Mouse (Mus musculus) E14TG2a.4 (cell line): Measurements from ENCODE around the gene Tnni3k.

Experiments used
- H3K27me3 ChIP-seq: 2 replicates; pipeline ENCODE4 v1.6.1; 2014; ENCODE audit warnings: low read length, control low read depth; ENCODE audit not compliant: insufficient read depth
- H3K36me3 ChIP-seq: 2 replicates; pipeline ENCODE4 v1.6.1; 2014; ENCODE audit warnings: low read length, control low read depth; ENCODE audit not compliant: insufficient read depth
- H3K4me1 ChIP-seq: replicated peaks from 2 replicates; pipeline ENCODE4 v1.6.1; 2014; ENCODE audit warnings: low read depth, low read length, control low read depth
- H3K4me3 ChIP-seq: replicated peaks from 2 replicates; pipeline ENCODE4 v1.5.1; 2014; ENCODE audit warnings: mild to moderate bottlenecking, low read length
- H3K9me3 ChIP-seq: 2 replicates; pipeline ENCODE4 v1.6.1; 2014; ENCODE audit warnings: low read length, control low read depth
- CTCF ChIP-seq: conservative IDR thresholded peaks from 2 replicates; pipeline ENCODE4 v1.5.1; 2014; ENCODE audit warnings: low read length
- NANOG ChIP-seq: IDR thresholded peaks from 2 replicates; pipeline ENCODE4 v1.6.1; 2014; ENCODE audit warnings: borderline replicate concordance, low read length, mixed read lengths
- POU5F1 ChIP-seq: IDR thresholded peaks from 2 replicates; pipeline ENCODE4 v1.6.1; 2014; ENCODE audit warnings: low read length, borderline replicate concordance

The Tnni3k gene

DNA sequence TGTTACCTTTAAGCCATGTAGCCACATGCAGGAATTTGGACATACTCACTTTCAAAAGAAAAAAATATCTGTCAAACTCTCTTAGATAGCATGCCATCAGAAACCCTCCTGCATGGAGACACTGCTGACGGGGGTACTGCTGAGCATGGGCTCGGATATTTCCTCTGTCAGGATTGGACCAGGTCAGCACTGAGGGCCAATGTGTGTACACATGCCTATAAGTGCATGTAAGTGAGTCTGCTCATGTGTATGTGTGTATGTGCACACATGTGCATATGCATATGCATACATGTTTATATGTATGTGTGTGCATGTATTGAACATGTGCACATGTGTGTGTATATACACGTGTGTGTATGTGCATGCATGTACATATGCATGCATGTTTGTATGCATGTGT, 267.6 kb downstream of the Tnni3k start:
- H3K4me1 ChIP-seq = no peaks in the 10 kb centered on the region
- H3K36me3 ChIP-seq = no peaks in the 10 kb centered on the region
- H3K4me3 ChIP-seq = no peak overlapping the region
- H3K9me3 ChIP-seq = peaks cover 11% of the 10 kb centered on the region; the same call in 1 of the 2 replicates
- no peak for TF ChIP-seq CTCF
- no peak for TF ChIP-seq POU5F1
- TF ChIP-seq NANOG = no peak
- no peaks in the 10 kb centered on the region for H3K27me3 ChIP-seq

DNA sequence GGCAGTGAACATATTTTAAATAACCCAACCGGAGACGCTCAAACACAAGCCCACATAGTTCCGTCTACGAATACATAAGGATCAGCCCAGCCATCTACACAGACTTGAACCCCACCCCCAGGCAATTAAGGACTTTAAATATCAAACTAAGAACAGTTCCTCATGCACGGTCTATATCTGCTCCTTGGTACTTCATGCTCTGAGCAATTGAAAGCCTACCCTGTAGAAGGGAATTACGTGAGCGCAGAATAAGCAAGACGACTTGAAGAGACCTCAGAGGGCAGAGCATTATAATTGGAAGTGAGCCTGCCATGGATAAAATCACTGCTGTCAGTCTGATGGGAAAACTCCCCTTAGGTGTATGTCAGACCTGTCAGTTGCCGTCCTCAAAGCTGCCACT, 268.9 kb downstream of the Tnni3k start:
- Histone ChIP-seq H3K4me1 (no peaks in the 10 kb centered on the region), H3K4me3 (no peak overlapping the region), H3K27me3 (0 out of 2 replicates have a peak, but pooled peaks cover 3% of the 10 kb centered on the region), H3K36me3 (no peaks in the 10 kb centered on the region), H3K9me3 (peaks cover 11% of the 10 kb centered on the region; the same call in 1 of the 2 replicates)
- TF ChIP-seq POU5F1 (no peak), CTCF (no peak), NANOG (no peak)

DNA sequence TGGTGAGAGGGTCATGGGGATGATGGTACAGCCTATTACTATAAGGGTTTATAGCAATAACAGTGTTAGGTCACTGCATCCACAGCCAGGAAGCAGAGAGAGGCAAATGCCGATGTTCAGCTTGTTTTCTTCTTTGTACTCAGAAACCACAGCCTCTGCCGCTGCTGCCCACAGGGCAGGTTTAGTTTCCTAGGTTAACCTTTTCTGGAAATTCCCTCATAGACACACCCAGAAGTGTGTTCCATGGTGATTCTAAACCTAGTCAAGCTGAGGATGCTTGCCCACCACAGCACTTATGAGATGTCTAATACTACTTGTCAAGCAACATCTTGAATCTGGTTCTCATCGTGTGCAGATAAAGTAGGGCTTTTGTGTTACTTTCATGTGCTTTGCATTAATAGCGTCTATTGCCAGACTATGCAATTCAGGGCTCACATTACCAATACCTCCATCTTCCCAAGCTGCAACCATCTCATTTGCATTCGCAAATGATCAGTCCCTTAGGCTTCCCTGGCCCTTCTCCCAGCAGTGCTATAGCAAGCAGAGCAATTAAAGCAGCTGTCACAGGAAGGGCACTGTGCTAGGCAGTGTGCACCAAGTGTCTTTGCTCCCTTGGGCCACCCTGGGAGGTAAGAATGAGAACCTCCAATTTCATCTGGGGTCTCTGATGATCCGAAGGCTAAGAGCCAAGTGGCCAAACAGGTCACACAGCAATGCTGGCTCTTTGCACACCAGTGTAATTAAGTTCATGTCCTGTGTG, 276.2 kb downstream of the Tnni3k start:
- Histone ChIP-seq H3K4me1 (peaks cover 33% of the 10 kb centered on the region), H3K4me3 (no peak overlapping the region), H3K36me3 (no peaks in the 10 kb centered on the region), H3K9me3 (no peaks in the 10 kb centered on the region), H3K27me3 (0 out of 2 replicates have a peak, but pooled peaks cover 3% of the 10 kb centered on the region)
- TF ChIP-seq POU5F1 (no peak), NANOG (no peak), CTCF (no peak)

DNA sequence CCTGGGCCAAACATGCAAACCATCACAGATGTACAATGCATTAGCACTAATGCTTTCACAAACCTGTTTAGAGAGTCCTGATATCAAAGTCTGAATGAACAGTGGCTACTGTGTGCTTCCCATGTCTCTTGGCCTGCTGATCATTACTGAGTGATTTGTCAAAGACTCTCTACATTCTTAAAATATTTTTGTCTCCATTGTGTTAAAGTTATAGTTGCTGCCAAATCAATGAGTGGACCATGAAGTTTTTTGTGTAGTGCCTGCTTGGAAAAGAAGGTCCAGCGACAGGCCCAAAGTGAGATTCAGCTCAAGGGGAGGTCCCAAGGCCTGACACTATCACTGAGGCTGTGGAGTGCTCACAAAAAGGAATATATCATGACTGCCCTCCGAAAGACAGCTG, 283.6 kb downstream of the Tnni3k start:
- no peaks in the 10 kb centered on the region for H3K27me3 ChIP-seq
- H3K4me1 ChIP-seq = peaks cover 12% of the 10 kb centered on the region
- TF ChIP-seq CTCF (no peak), POU5F1 (no peak), NANOG (no peak)
- H3K4me3 ChIP-seq = no peak overlapping the region
- H3K36me3 ChIP-seq = no peaks in the 10 kb centered on the region
- no peaks in the 10 kb centered on the region for H3K9me3 ChIP-seq

DNA sequence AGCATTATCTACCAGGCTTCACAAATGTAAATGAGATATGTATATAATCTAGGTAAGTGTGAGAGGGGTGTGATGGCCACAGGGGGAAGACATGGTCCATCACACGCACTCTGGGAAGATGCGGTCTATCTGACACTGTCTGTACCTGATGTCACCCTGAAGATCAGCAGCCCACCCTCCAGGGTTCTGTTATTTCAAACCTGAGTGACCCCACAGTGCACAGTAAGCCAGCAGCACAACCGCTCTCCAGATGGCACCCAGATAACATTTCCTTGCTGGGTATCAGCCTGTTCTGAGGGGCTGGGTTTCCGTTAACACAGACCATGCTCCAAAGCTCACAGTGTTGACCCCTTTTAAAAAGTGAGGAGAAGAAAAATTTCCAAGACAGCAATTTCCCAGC, 288.9 kb downstream of the Tnni3k start:
- Histone ChIP-seq H3K4me3 (no peak overlapping the region), H3K4me1 (peaks cover 8% of the 10 kb centered on the region), H3K9me3 (no peaks in the 10 kb centered on the region), H3K27me3 (peaks cover 30% of the 10 kb centered on the region), H3K36me3 (no peaks in the 10 kb centered on the region)
- TF ChIP-seq POU5F1 (no peak), NANOG (no peak), CTCF (no peak)

DNA sequence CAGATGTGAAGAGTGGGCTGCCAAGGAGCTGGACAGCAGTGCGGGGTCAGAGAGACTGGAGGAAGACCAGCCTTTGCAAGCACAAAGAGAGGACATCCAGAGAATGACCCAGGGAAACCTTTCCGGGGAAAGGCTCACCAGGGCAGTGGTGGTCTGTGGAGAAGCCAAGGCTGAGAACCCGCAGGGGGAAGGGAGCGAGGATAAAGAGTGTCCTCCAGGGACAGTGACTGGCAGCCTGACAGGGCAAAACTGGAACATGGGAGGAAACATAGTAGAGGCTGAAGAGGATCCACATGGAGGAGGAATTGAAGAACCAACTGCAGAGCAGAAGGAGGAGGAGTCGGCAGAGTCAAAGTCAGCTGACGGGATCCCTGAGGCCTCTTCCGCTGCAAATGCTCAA, 291.1 kb downstream of the Tnni3k start:
- H3K9me3 ChIP-seq = no peaks in the 10 kb centered on the region
- no peaks in the 10 kb centered on the region for H3K36me3 ChIP-seq
- no peak overlapping the region for H3K4me3 ChIP-seq
- H3K27me3 ChIP-seq = peaks cover 30% of the 10 kb centered on the region
- H3K4me1 ChIP-seq = no peaks in the 10 kb centered on the region
- no peak for TF ChIP-seq NANOG
- no peak for TF ChIP-seq POU5F1
- no peak for TF ChIP-seq CTCF

DNA sequence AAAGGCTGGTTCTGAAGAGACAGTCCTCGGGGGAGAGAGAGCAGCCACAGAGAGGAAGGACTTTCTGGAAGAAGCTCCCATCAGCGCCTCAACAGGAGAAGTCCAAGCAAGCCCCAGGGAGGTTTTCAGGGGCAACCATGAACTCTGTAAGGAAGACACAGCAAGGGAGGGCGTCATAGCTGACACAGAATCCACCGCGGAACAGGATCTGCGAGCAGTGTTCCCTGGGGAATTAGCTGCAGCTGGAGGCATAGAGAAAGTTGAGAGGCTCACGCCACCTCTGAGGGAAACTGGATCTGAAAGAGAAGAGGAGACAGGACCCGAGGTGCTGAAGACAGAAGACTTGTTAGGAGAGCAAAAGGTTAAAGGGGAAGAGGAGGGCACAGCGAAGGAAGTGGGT, 291.8 kb downstream of the Tnni3k start:
- Histone ChIP-seq H3K4me1 (no peaks in the 10 kb centered on the region), H3K4me3 (no peak overlapping the region), H3K27me3 (peaks cover 30% of the 10 kb centered on the region), H3K9me3 (no peaks in the 10 kb centered on the region), H3K36me3 (no peaks in the 10 kb centered on the region)
- no peak for TF ChIP-seq NANOG
- no peak for TF ChIP-seq CTCF
- TF ChIP-seq POU5F1 = no peak

DNA sequence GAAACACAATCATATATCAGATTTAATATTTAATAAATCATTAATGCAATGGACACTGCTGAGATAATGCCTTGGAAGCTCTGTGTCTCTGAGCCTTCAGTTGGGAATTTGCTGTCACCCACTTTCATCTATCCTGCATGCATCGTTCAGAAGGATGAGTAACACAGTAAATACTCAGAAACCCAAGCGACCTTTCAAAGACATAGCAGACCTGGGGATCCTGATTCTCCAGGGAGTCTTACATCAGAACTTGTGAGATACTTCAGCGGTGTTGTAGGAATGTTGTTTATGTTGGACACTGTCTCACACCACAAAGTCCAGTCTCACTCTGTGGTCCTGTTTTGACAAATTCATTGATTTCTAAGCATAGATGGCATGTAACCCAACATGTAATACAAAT, 294.1 kb downstream of the Tnni3k start:
- Histone ChIP-seq H3K9me3 (no peaks in the 10 kb centered on the region), H3K4me1 (no peaks in the 10 kb centered on the region), H3K27me3 (peaks cover 30% of the 10 kb centered on the region), H3K4me3 (no peak overlapping the region), H3K36me3 (no peaks in the 10 kb centered on the region)
- TF ChIP-seq NANOG (no peak), CTCF (no peak), POU5F1 (no peak)
